Mouse (Mus musculus) brain, embryonic 14.5 days (tissue): ENCODE results near the gene Nmbr.
A peak's percentile ranks its signal among the peaks of the same experiment; 100 is the strongest.

ENCODE experiments used
- CTCF ChIP-seq: fragments of 200-500 bp; IDR thresholded peaks from 2 replicates; pipeline ENCODE4 v1.5.1; 2012; ENCODE audit warnings: inconsistent platforms, mild to moderate bottlenecking, moderate library complexity, borderline replicate concordance; ENCODE audit not compliant: insufficient read depth, insufficient read length; ENCODE audit errors: extremely low read depth
- POLR2A ChIP-seq: fragments of 200-500 bp; IDR thresholded peaks from 2 replicates; pipeline ENCODE4 v1.6.1; 2012; ENCODE audit warnings: mild to moderate bottlenecking, inconsistent platforms, borderline replicate concordance; ENCODE audit not compliant: poor library complexity, insufficient read depth, insufficient read length, severe bottlenecking; ENCODE audit errors: extremely low read depth

DNA sequence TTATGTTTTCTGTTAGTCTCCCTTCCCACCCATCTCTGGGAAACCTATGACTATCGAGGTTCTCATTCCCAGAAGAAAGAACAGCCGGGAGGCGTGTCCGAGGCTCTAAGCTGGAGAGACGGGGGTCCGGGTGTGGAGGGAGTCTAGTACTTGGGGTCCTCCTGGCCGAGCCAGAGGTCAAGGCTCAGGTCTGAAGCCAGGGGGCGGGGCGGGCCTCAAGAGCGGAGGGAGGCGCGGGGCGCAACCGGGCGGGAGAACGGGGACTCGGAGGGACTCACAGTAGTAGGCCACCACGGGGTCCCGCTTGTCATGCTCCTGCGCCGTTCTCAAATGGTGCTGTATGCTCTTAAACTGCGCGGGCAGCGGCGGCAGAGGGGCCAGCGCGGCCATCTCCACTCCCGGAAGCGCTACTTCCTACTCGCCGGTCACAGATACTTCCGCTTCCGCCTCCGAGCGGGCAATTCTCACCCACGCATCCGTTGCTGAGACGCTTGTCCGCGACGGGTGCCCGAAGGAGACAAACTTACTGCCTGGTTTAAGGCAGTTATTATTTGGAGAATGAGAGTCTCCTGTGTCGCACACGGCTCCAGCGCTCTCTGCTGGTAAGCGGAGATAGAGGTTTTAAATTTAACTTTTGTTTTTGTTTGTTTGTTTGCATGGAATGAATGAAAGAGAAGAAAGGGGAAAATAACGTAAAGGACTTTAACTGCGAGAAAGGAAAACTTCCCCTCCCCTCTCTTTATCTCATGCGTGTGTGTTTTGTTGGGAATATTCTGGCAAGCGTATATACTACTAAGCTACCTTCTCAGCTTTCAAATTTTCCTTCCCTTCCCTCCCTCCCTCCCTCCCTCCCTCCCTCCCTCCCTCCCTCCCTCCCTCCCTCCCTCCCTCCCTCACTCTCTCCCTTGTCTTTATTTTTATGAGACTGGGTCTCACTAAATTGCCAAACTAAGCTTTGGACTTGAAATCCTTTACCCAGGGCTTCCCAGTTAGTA is at the start of gene Nmbr, which contains the start of gene Vta1:
- TF ChIP-seq POLR2A (peak; percentile 57; the same call in 1 of the 2 replicates), CTCF (peak; percentile 75; the same call in 1 of the 2 replicates)
